Mouse (Mus musculus) MEL (cell line): ENCODE measurements at regions not wholly inside any gene's neighbourhood (a gene's known extent, or its start where the extent isn't known, plus 50 kb on each side); places are given as distances from the start of the nearest gene placed in this dataset.

Source experiments
- DNase-seq: peaks from one replicate; pipeline ENCODE4 v3.0.0; 2011; ENCODE audit warnings: low read depth, low spot score
- H3K27ac ChIP-seq: 2 replicates; pipeline ENCODE4 v1.5.1; 2012; ENCODE audit warnings: low read depth, mild to moderate bottlenecking, control low read depth, low read length, moderate library complexity; ENCODE audit not compliant: control insufficient read depth
- H3K27me3 ChIP-seq, 2 experiments: fragments of 150-350 bp in 1 of 2; sonication (generic) in 1 of 2; 2 replicates each; pipeline ENCODE4 v1.6.1; 2012; ENCODE audit warnings: low read length in 2 of 2, mild to moderate bottlenecking in 2 of 2, improper control_type of control experiment in 1 of 2, moderate library complexity in 1 of 2; ENCODE audit not compliant: insufficient read depth in 2 of 2, control insufficient read depth in 1 of 2
- H3K36me3 ChIP-seq, 2 experiments: 2 replicates each; pipeline ENCODE4 v1.6.1; 2012 to 2014; ENCODE audit warnings: low read length in 2 of 2, improper control_type of control experiment in 1 of 2, inconsistent platforms in 1 of 2, mild to moderate bottlenecking in 1 of 2; ENCODE audit not compliant: insufficient read depth in 2 of 2, control insufficient read depth in 1 of 2
- H3K4me1 ChIP-seq, 2 experiments: fragments of 150-350 bp in 1 of 2; sonication (generic) in 1 of 2; 2 replicates each; pipeline ENCODE4 v1.6.1; 2012; ENCODE audit warnings: low read length in 2 of 2, improper control_type of control experiment in 1 of 2, mild to moderate bottlenecking in 1 of 2; ENCODE audit not compliant: insufficient read depth in 2 of 2, control insufficient read depth in 1 of 2
- H3K4me3 ChIP-seq, 2 experiments: fragments of 150-350 bp in 1 of 2; sonication (generic) in 1 of 2; 2 replicates each; pipeline ENCODE4 v1.5.1; 2012; ENCODE audit warnings: low read depth in 2 of 2, low read length in 2 of 2, mild to moderate bottlenecking in 2 of 2, moderate library complexity in 2 of 2, control low read depth in 1 of 2, improper control_type of control experiment in 1 of 2; ENCODE audit not compliant: control insufficient read depth in 1 of 2, insufficient read depth in 1 of 2
- H3K79me2 ChIP-seq: 2 replicates; pipeline ENCODE4 v1.6.1; 2012; ENCODE audit warnings: mild to moderate bottlenecking, low read length, moderate library complexity; ENCODE audit not compliant: control insufficient read depth, poor library complexity, insufficient read depth
- H3K9ac ChIP-seq: 2 replicates; pipeline ENCODE4 v1.6.1; 2012; ENCODE audit warnings: low read depth, mild to moderate bottlenecking, control low read depth, low read length, moderate library complexity; ENCODE audit not compliant: control insufficient read depth, poor library complexity, severe bottlenecking
- H3K9me3 ChIP-seq: fragments of 150-350 bp; sonication (generic); replicated peaks from 2 replicates; pipeline ENCODE4 v1.6.1; 2012; ENCODE audit warnings: mild to moderate bottlenecking, low read length, improper control_type of control experiment, moderate library complexity; ENCODE audit not compliant: insufficient read depth
- E2F4 ChIP-seq: IDR thresholded peaks from 2 replicates; pipeline ENCODE4 v1.6.1; 2011; ENCODE audit warnings: low read depth, low read length, improper control_type of control experiment, borderline replicate concordance
- ELF1 ChIP-seq: IDR thresholded peaks from 2 replicates; pipeline ENCODE4 v1.6.1; 2014; ENCODE audit warnings: low read depth, mild to moderate bottlenecking, inconsistent platforms, low read length, improper control_type of control experiment, moderate library complexity
- HCFC1 ChIP-seq: IDR thresholded peaks from 2 replicates; pipeline ENCODE4 v1.6.1; 2012; ENCODE audit warnings: low read depth, mild to moderate bottlenecking, inconsistent platforms, low read length, improper control_type of control experiment, moderate library complexity
- MAX ChIP-seq: IDR thresholded peaks from 2 replicates; pipeline ENCODE4 v1.6.1; 2011; ENCODE audit warnings: low read length, improper control_type of control experiment
- MYB ChIP-seq: IDR thresholded peaks from 2 replicates; pipeline ENCODE4 v1.6.1; 2011; ENCODE audit warnings: mild to moderate bottlenecking, low read depth, low read length, improper control_type of control experiment
- MYC ChIP-seq: IDR thresholded peaks from 2 replicates; pipeline ENCODE4 v1.6.1; 2011; ENCODE audit warnings: low read depth, mild to moderate bottlenecking, low read length, improper control_type of control experiment, moderate library complexity
- NELFE ChIP-seq: IDR thresholded peaks from 2 replicates; pipeline ENCODE4 v1.6.1; 2011; ENCODE audit warnings: low read depth, low read length, improper control_type of control experiment
- NRF1 ChIP-seq: IDR thresholded peaks from 2 replicates; pipeline ENCODE4 v1.6.1; 2014; ENCODE audit warnings: low read depth, mild to moderate bottlenecking, inconsistent platforms, low read length, improper control_type of control experiment, moderate library complexity; ENCODE audit not compliant: poor library complexity, insufficient read depth, severe bottlenecking
- POLR2A ChIP-seq, 2 experiments: IDR thresholded peaks; 2 replicates each; pipeline ENCODE4 v1.6.1; 2011 to 2012; ENCODE audit warnings: low read length in 2 of 2, mild to moderate bottlenecking in 2 of 2, control low read depth in 1 of 2, improper control_type of control experiment in 1 of 2, low read depth in 1 of 2, moderate library complexity in 1 of 2; ENCODE audit not compliant: control insufficient read depth in 1 of 2, insufficient read depth in 1 of 2, poor library complexity in 1 of 2
- SIN3A ChIP-seq: IDR thresholded peaks from 2 replicates; pipeline ENCODE4 v1.6.1; 2012; ENCODE audit warnings: low read length, improper control_type of control experiment, inconsistent platforms
- TAL1 ChIP-seq: IDR thresholded peaks from 2 replicates; pipeline ENCODE4 v1.6.1; 2012; ENCODE audit warnings: mild to moderate bottlenecking, inconsistent platforms, low read length, moderate library complexity, mixed read lengths
- ZC3H11A ChIP-seq: IDR thresholded peaks from 2 replicates; pipeline ENCODE4 v1.6.1; 2012; ENCODE audit warnings: low read depth, mild to moderate bottlenecking, inconsistent platforms, low read length, improper control_type of control experiment
- ZKSCAN1 ChIP-seq: IDR thresholded peaks from 2 replicates; pipeline ENCODE4 v1.6.1; 2012; ENCODE audit warnings: low read depth, mild to moderate bottlenecking, inconsistent platforms, low read length, improper control_type of control experiment, moderate library complexity
- ZNF384 ChIP-seq: IDR thresholded peaks from 2 replicates; pipeline ENCODE4 v1.6.1; 2012; ENCODE audit warnings: low read depth, mild to moderate bottlenecking, inconsistent platforms, low read length, improper control_type of control experiment

DNA sequence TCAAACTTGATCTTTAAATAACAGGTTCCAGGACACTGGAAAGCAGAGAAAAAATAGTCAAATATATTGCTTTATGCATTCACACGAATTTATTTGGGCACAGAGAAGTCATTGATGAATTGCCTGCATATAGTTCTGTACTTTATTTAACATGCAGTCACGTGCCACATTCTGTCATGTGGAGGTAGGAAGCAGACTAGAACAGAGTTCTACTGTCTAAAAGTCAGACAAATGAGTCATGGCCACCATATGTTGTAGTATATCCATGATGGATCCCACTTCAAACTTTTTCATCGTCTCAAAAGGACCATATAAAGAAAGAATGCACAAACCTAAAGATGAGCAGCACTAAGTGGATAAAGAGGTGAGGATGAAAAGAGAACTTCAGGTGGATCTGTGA, 92.7 kb downstream of the Rgs2 start:
- H3K4me3 ChIP-seq = no peak overlapping the region
- H3K9me3 ChIP-seq = no peaks in the 10 kb centered on the region
- no peaks in the 10 kb centered on the region for H3K27me3 ChIP-seq
- peaks cover 0 to 4% of the 10 kb centered on the region in 2 experiments; a peak in 2 of 4 replicates for H3K4me1 ChIP-seq
- H3K9ac ChIP-seq = no peak overlapping the region
- H3K79me2 ChIP-seq = no peaks in the 10 kb centered on the region
- H3K27ac ChIP-seq = no peak overlapping the region
- DNase-seq = no peak
- no peaks in the 10 kb centered on the region; a peak in 1 of 4 replicates for H3K36me3 ChIP-seq
- no peak for TF ChIP-seq TAL1
- no peak for TF ChIP-seq MAX
- TF ChIP-seq SIN3A = no peak
- no peak for TF ChIP-seq HCFC1
- TF ChIP-seq NELFE = no peak
- TF ChIP-seq ELF1 = no peak
- no peak for TF ChIP-seq POLR2A (IDR thresholded peaks at IDR 0.05; ENCODE audit: control insufficient read depth in 1 of 2, insufficient read depth in 1 of 2, low read depth in 1 of 2, low read length in 2 of 2, poor library complexity in 1 of 2)

DNA sequence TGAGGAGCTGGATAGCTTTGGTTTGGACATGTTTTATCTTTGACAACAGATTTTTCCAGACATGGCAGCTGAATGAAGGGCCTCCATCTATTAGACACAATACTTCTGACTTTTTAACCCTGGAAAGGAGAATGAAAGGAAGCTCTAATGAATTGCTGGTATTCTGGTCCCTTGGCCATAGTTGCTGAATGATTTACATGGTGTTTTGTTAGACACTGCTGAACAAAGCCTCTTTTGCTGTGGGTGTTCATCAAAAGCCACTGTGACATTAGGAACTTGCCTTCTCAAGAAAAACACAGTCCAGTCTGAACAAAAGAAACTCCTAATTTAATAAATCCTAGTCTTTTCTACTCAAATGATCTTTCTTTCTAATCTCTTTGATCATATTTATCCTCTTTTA, 93.4 kb downstream of the Rgs2 start:
- Histone ChIP-seq H3K9me3 (no peaks in the 10 kb centered on the region), H3K9ac (no peak overlapping the region), H3K79me2 (no peaks in the 10 kb centered on the region), H3K36me3 (no peaks in the 10 kb centered on the region), H3K4me3 (no peak overlapping the region), H3K27me3 (no peaks in the 10 kb centered on the region), H3K4me1 (no peaks in the 10 kb centered on the region), H3K27ac (no peak overlapping the region)
- no peak for DNase-seq
- TF ChIP-seq HCFC1 (no peak), MYB (no peak), E2F4 (no peak), MYC (no peak)

- Histone ChIP-seq H3K4me1 (no peaks in the 10 kb centered on the region), H3K9me3 (no peaks in the 10 kb centered on the region), H3K79me2 (no peaks in the 10 kb centered on the region), H3K27ac (no peak overlapping the region), H3K36me3 (no peaks in the 10 kb centered on the region), H3K4me3 (no peak overlapping the region), H3K27me3 (no peaks in the 10 kb centered on the region), H3K9ac (no peak overlapping the region)
- TF ChIP-seq ZNF384 = no peak
- TF ChIP-seq ELF1 = no peak
- no peak for TF ChIP-seq POLR2A (IDR thresholded peaks at IDR 0.05; ENCODE audit: control insufficient read depth in 1 of 2, insufficient read depth in 1 of 2, low read depth in 1 of 2, low read length in 2 of 2, poor library complexity in 1 of 2)
- TF ChIP-seq NRF1 = no peak
- no peak for TF ChIP-seq ZKSCAN1
- TF ChIP-seq ZC3H11A = no peak
- DNase-seq = no peak
Measured at GRCm38 (mm10) chr1:143907312-143907711, 96.6 kb downstream of the Rgs2 start.
